Mouse (Mus musculus): ENCODE results near the gene Gpr176.

DNA sequence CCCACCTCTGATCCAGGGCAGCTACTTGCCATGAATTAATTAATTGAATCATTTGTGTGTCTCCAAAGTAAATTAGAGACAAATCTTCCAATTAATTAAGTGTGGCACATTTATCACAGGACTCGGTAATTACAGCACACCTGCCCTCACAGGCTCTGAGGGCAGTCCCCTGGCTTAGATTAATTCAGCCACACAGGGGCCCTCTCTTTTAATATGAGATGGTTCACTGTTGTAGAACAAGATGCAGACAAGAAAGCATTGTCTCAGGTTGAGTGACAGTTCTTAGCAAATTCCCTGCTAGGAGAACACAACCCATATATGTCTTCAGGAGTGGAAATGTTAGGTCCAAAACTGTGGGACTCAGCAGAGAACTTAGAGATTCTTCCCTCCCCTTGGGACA lies 27.7 kb downstream of the Gpr176 start:
- TF ChIP-seq ELF1 (IDR thresholded peaks at IDR 0.05; ENCODE audit: low read depth, low read length) (no peak), EP300 (IDR thresholded peaks at IDR 0.05; ENCODE audit: low read depth in 1 of 2, low read length in 2 of 2) (no peak), CTCF (IDR thresholded peaks at IDR 0.05 in 2 of 3, conservative IDR thresholded peaks at IDR 0.05 in 1 of 3; ENCODE audit: control insufficient read depth in 1 of 3, insufficient read depth in 1 of 3, low read depth in 2 of 3, low read length in 3 of 3, poor library complexity in 1 of 3, severe bottlenecking in 1 of 3) (no peak), MAX (IDR thresholded peaks at IDR 0.05; ENCODE audit: low read length) (no peak), NRF1 (IDR thresholded peaks at IDR 0.05; ENCODE audit: insufficient read depth, low read depth, low read length, poor library complexity, severe bottlenecking) (no peak), POLR2A (IDR thresholded peaks at IDR 0.05; ENCODE audit: control insufficient read depth in 1 of 2, insufficient read depth in 1 of 2, low read depth in 1 of 2, low read length in 2 of 2, poor library complexity in 1 of 2) (no peak), GABPA (IDR thresholded peaks at IDR 0.05; ENCODE audit: low read depth, low read length) (no peak), SIN3A (IDR thresholded peaks at IDR 0.05; ENCODE audit: low read length) (no peak), SMC3 (IDR thresholded peaks at IDR 0.05; ENCODE audit: low read depth, low read length) (no peak), MEF2A (IDR thresholded peaks at IDR 0.05; ENCODE audit: extremely low read depth, insufficient replicate concordance, low read depth, low read length, poor library complexity, severe bottlenecking) (no peak), MYC (IDR thresholded peaks at IDR 0.05; ENCODE audit: low read depth, low read length) (no peak), ZMIZ1 (IDR thresholded peaks at IDR 0.05; ENCODE audit: low read depth, low read length) (no peak), HCFC1 (IDR thresholded peaks at IDR 0.05; ENCODE audit: low read depth, low read length) (no peak), RAD21 (IDR thresholded peaks at IDR 0.05; ENCODE audit: low read depth, low read length) (no peak)
